Mouse (Mus musculus) intestine, embryonic 14.5 days (tissue): ENCODE data around the gene Nsmce4a. TPM values are rescaled to one million over a fixed set of nuclear protein-coding genes. Genes with fewer than 3 reads are reported as not detected.
"Not testable (repeated sequence)": the region's sequence is repeated elsewhere in the genome, so short reads cannot be mapped to it uniquely, and the experiment has no call there.

Experiments used
- ATAC-seq: fragments of 200-750 bp; cut with Nextera tagmentation; replicated peaks from 2 replicates; pipeline ENCODE4 v1.8.0; 2017; ENCODE audit warnings: low read depth, moderate number of reproducible peaks, moderate TSS enrichment, moderate library complexity; ENCODE audit not compliant: low FRiP score, low TSS enrichment
- DNase-seq: peaks from one replicate; pipeline ENCODE4 v3.0.0-alpha.2; 2018; ENCODE audit warnings: low spot score
- H3K27ac ChIP-seq: fragments of 300-500 bp; sonication (generic); 2 replicates; pipeline ENCODE4 v1.5.1; 2014; ENCODE audit warnings: low read depth, mild to moderate bottlenecking, control low read depth
- H3K27me3 ChIP-seq: fragments of 300-500 bp; sonication (generic); replicated peaks from 2 replicates; pipeline ENCODE4 v1.6.1; 2014; ENCODE audit warnings: low read length, control low read depth; ENCODE audit not compliant: control insufficient read depth, insufficient read depth
- H3K36me3 ChIP-seq: fragments of 300-500 bp; sonication (generic); 2 replicates; pipeline ENCODE4 v1.6.1; 2014; ENCODE audit warnings: low read length, control low read depth; ENCODE audit not compliant: control insufficient read depth, insufficient read depth
- H3K4me1 ChIP-seq: fragments of 300-500 bp; sonication (generic); replicated peaks from 2 replicates; pipeline ENCODE4 v1.6.1; 2014; ENCODE audit warnings: low read length, control low read depth, mixed read lengths; ENCODE audit not compliant: control insufficient read depth, insufficient read depth
- H3K4me2 ChIP-seq: fragments of 300-500 bp; sonication (generic); 2 replicates; pipeline ENCODE4 v1.6.1; 2014; ENCODE audit warnings: low read length
- H3K4me3 ChIP-seq: fragments of 300-500 bp; sonication (generic); 2 replicates; pipeline ENCODE4 v1.5.1; 2014; ENCODE audit warnings: low read depth, low read length, control low read depth, mixed read lengths
- H3K9ac ChIP-seq: fragments of 300-500 bp; sonication (generic); 2 replicates; pipeline ENCODE4 v1.6.1; 2014; ENCODE audit warnings: mild to moderate bottlenecking, low read length
- H3K9me3 ChIP-seq: fragments of 300-500 bp; sonication (generic); 2 replicates; pipeline ENCODE4 v1.6.1; 2016; ENCODE audit warnings: low read length, control low read depth; ENCODE audit not compliant: control insufficient read depth
- WGBS: fragments of 180-500 bp; shearing (Covaris S2); extraction: QIAGEN DNeasy Blood & Tissue Kit; methylation state at CpG from one replicate; pipeline ENCODE4 v1.1.7; 2014; 5-methylcytosine and 5-hydroxymethylcytosine counted together
- polyA plus RNA-seq: library from polyadenylated mRNA; unstranded; fragments of >200 nt; fragmentation: Nextera tagmentation; extraction: Ambion mirVana; gene quantifications from 2 replicates; pipeline ENCODE4 v1.2.1, GENCODE M21; 2014

Nsmce4a gene
- polyA plus RNA-seq, 1 experiment from 2014 or later, result 173 TPM

GRCm38 (mm10) chr7:130603556-130603955, 30.6 kb upstream of the Nsmce4a start:
- H3K36me3 ChIP-seq, result no peaks in the 10 kb centered on the region
- no peaks in the 10 kb centered on the region for H3K9me3 ChIP-seq
- H3K4me3 ChIP-seq, result no peak overlapping the region
- no peak for ATAC-seq
- H3K9ac ChIP-seq, result no peak overlapping the region
- no peak for DNase-seq
- no peaks in the 10 kb centered on the region for H3K27me3 ChIP-seq
- H3K4me1 ChIP-seq, result no peaks in the 10 kb centered on the region
- no peak overlapping the region for H3K4me2 ChIP-seq
- WGBS, result 75% methylated on average over 5 of the region's 5 CpGs
- H3K27ac ChIP-seq, result no peak overlapping the region

- no peak overlapping the region for H3K9ac ChIP-seq
- no peak overlapping the region for H3K4me3 ChIP-seq
- H3K4me2 ChIP-seq, result no peak overlapping the region
- WGBS, result 66% methylated on average over 1 of the region's 1 CpGs
- no peak for DNase-seq
- H3K9me3 ChIP-seq, result no peaks in the 10 kb centered on the region
- H3K36me3 ChIP-seq, result no peaks in the 10 kb centered on the region
- H3K4me1 ChIP-seq, result no peaks in the 10 kb centered on the region
- ATAC-seq, result no peak
- no peaks in the 10 kb centered on the region for H3K27me3 ChIP-seq
- H3K27ac ChIP-seq, result no peak overlapping the region
Observed at GRCm38 (mm10) chr7:130602804-130603203, 29.9 kb upstream of the Nsmce4a start.

DNA sequence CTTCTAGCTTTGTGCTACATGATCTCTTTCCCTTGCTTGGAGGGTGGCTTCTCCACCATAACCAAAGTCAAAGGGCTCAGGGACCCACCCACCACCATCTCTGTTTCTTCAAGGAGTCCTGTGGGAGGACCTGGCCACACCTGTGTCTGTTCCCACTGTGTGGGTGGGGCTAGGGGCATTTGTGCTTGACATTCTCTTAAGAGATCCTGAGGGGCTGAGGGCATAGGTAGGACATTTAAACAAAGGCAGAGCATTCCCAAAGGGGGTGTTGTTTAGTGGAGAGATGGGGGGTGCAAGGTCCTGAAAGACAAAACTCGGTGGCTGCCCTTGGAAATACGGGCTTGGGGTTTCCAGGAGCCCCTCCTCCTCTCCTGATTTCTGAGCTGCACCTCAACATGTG, 27.6 kb upstream of the Nsmce4a start:
- Histone ChIP-seq H3K4me3 (no peak overlapping the region), H3K36me3 (no peaks in the 10 kb centered on the region), H3K4me2 (no peak overlapping the region), H3K27me3 (no peaks in the 10 kb centered on the region), H3K9ac (no peak overlapping the region), H3K9me3 (no peaks in the 10 kb centered on the region), H3K27ac (no peak overlapping the region), H3K4me1 (no peaks in the 10 kb centered on the region)
- ATAC-seq, result no peak
- 76% methylated on average over 2 of the region's 2 CpGs for WGBS
- DNase-seq, result no peak

DNA sequence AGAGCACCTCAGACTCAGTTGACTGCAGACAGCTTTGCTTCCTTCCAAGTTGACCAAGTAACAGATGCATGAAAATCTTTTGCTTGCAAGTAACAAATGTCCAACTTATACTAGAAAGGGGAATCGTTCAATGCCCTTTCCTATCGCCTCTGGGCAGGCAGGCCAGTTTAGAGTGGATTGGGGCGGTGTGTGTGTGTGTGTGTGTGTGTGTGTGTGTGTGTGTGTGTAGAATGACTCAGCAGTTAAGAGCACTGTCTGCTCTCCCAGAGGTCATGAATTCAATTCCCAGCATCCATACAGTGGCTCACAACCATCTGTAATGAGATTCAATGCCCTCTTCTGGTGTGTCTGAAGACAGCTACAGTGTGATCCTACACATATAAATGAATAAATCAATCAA, 27.2 kb upstream of the Nsmce4a start:
- H3K9ac ChIP-seq, result no peak overlapping the region
- no peaks in the 10 kb centered on the region for H3K27me3 ChIP-seq
- no peaks in the 10 kb centered on the region for H3K4me1 ChIP-seq
- H3K4me2 ChIP-seq, result no peak overlapping the region
- DNase-seq (no peak), ATAC-seq (no peak)
- no peak overlapping the region for H3K4me3 ChIP-seq
- H3K9me3 ChIP-seq, result no peaks in the 10 kb centered on the region
- H3K27ac ChIP-seq, result no peak overlapping the region
- 81% methylated on average over 3 of the region's 3 CpGs for WGBS
- H3K36me3 ChIP-seq, result no peaks in the 10 kb centered on the region

GRCm38 (mm10) chr7:130597546-130597945, 24.6 kb upstream of the Nsmce4a start:
- DNase-seq (no peak), ATAC-seq (no peak)
- H3K9ac ChIP-seq, result no peak overlapping the region
- no peaks in the 10 kb centered on the region for H3K9me3 ChIP-seq
- 77% methylated on average over 6 of the region's 6 CpGs for WGBS
- H3K36me3 ChIP-seq, result no peaks in the 10 kb centered on the region
- no peaks in the 10 kb centered on the region for H3K27me3 ChIP-seq
- no peaks in the 10 kb centered on the region for H3K4me1 ChIP-seq
- H3K27ac ChIP-seq, result no peak overlapping the region
- no peak overlapping the region for H3K4me2 ChIP-seq
- no peak overlapping the region for H3K4me3 ChIP-seq

GRCm38 (mm10) chr7:130596079-130596855, 23.3 kb upstream of the Nsmce4a start:
- H3K9me3 ChIP-seq, H3K27me3 ChIP-seq, H3K4me2 ChIP-seq, H3K4me1 ChIP-seq, H3K27ac ChIP-seq, H3K9ac ChIP-seq, DNase-seq, H3K4me3 ChIP-seq, H3K36me3 ChIP-seq, ATAC-seq: not testable (repeated sequence)
- WGBS, result 20% methylated on average over 9 of the region's 19 CpGs

- H3K36me3 ChIP-seq, H3K4me2 ChIP-seq, H3K9me3 ChIP-seq, ATAC-seq, H3K9ac ChIP-seq, H3K27ac ChIP-seq, H3K4me3 ChIP-seq, H3K27me3 ChIP-seq, H3K4me1 ChIP-seq, DNase-seq: not testable (repeated sequence)
- WGBS, result 74% methylated on average over 6 of the region's 11 CpGs
Observed at GRCm38 (mm10) chr7:130593375-130594239, 20.7 kb upstream of the Nsmce4a start.

- H3K4me3 ChIP-seq, H3K4me1 ChIP-seq, H3K4me2 ChIP-seq, DNase-seq, H3K9me3 ChIP-seq, H3K27me3 ChIP-seq, H3K27ac ChIP-seq, ATAC-seq, H3K36me3 ChIP-seq, H3K9ac ChIP-seq: not testable (repeated sequence)
- no CpG with 5 or more reads among the region's 11 CpGs for WGBS
Observed at GRCm38 (mm10) chr7:130592975-130593374, 20.1 kb upstream of the Nsmce4a start.
